Mouse (Mus musculus) ovary, postnatal 36 days (tissue): ENCODE measurements at regions not wholly inside any gene's neighbourhood (a gene's known extent, or its start where the extent isn't known, plus 50 kb on each side); places are given as distances from the start of the nearest gene placed in this dataset.
A peak's percentile ranks its signal among the peaks of the same experiment; 100 is the strongest.
"Not testable (repeated sequence)": the region's sequence is repeated elsewhere in the genome, so short reads cannot be mapped to it uniquely, and the experiment has no call there.

ENCODE experiments used
- DNase-seq: peaks from one replicate; pipeline ENCODE4 v3.0.0; 2022; ENCODE audit warnings: low spot score, mixed read lengths

- DNase-seq: no peak
These were observed 288.0 kb downstream of the Sfmbt2 start for GRCm38 (mm10) chr2:10658317-10658716.

GRCm38 (mm10) chr2:10667915-10668314 is 297.6 kb downstream of the Sfmbt2 start:
- DNase-seq: not testable (repeated sequence)

- no peak for DNase-seq
These were observed 300.4 kb downstream of the Sfmbt2 start for GRCm38 (mm10) chr2:10670423-10671298.

GRCm38 (mm10) chr2:10671299-10671632 is 301.0 kb downstream of the Sfmbt2 start:
- no peak for DNase-seq

GRCm38 (mm10) chr2:10672196-10672595 is 301.9 kb downstream of the Sfmbt2 start:
- no peak for DNase-seq

GRCm38 (mm10) chr2:10674738-10675349 is 304.5 kb downstream of the Sfmbt2 start:
- no peak for DNase-seq

GRCm38 (mm10) chr2:10701459-10701858 is 331.1 kb downstream of the Sfmbt2 start:
- peak; percentile 5 for DNase-seq

- DNase-seq: no peak
These were observed 348.1 kb downstream of the Sfmbt2 start for GRCm38 (mm10) chr2:10718366-10718765.

GRCm38 (mm10) chr2:10734337-10734736 is 364.0 kb downstream of the Sfmbt2 start:
- not testable (repeated sequence) for DNase-seq

GRCm38 (mm10) chr2:10736696-10737457 is 366.6 kb downstream of the Sfmbt2 start:
- no peak for DNase-seq

GRCm38 (mm10) chr2:10737458-10737775 is 367.1 kb downstream of the Sfmbt2 start:
- DNase-seq: no peak

GRCm38 (mm10) chr2:10745127-10745526 is 374.8 kb downstream of the Sfmbt2 start:
- no peak for DNase-seq

- DNase-seq: no peak
These were observed 385.1 kb downstream of the Sfmbt2 start for GRCm38 (mm10) chr2:10755375-10755774.

- no peak for DNase-seq
These were observed 387.0 kb downstream of the Sfmbt2 start for GRCm38 (mm10) chr2:10757202-10757840.

- no peak for DNase-seq
These were observed 387.6 kb downstream of the Sfmbt2 start for GRCm38 (mm10) chr2:10757886-10758285.

- no peak for DNase-seq
These were observed 391.9 kb downstream of the Sfmbt2 start for GRCm38 (mm10) chr2:10762236-10762635.

GRCm38 (mm10) chr2:10783071-10783470 is 388.8 kb upstream of the Prkcq start:
- no peak for DNase-seq

- DNase-seq: no peak
These were observed 388.3 kb upstream of the Prkcq start for GRCm38 (mm10) chr2:10783594-10783993.

GRCm38 (mm10) chr2:10784266-10784665 is 387.6 kb upstream of the Prkcq start:
- no peak for DNase-seq

- no peak for DNase-seq
These were observed 386.8 kb upstream of the Prkcq start for GRCm38 (mm10) chr2:10785156-10785555.

GRCm38 (mm10) chr2:10788509-10788908 is 383.4 kb upstream of the Prkcq start:
- DNase-seq: peak; percentile 33

- DNase-seq: no peak
These were observed 380.7 kb upstream of the Prkcq start for GRCm38 (mm10) chr2:10791233-10791632.
